Mouse (Mus musculus): ENCODE results near the gene Nobox. TPM values are rescaled to one million over a fixed set of nuclear protein-coding genes. Genes with fewer than 3 reads are reported as not detected.

The Nobox gene
- not detected for total RNA-seq (2021)
- long read RNA-seq, experiment 1, result 0 reads
- long read RNA-seq, experiment 2, result 0 reads

DNA sequence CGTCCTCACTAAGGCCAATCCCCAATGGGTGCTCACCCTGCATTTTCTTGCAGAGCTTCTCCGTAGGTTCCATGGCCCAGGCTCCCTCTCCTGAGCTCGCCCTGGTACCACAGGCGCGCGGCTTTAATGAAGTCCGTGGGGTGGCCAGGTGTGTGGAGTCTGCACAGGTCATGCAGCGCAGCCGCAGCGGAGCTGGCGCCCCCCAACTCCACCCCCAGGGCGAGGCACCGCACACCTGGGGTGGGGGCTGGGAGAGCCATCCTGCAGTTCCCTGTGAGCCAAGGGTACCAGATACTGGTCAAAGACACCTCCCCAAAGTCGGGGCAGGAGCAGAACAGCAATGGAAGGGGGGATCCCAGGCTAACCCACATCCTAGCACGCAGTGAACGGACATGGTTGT is at the start of gene Nobox:
Gene Nobox, minus strand, starts transcription at position 101 of the 400 bp plus-strand sequence.
- no peak for DNase-seq (ENCODE audit: low spot score in 2 of 2)

DNA sequence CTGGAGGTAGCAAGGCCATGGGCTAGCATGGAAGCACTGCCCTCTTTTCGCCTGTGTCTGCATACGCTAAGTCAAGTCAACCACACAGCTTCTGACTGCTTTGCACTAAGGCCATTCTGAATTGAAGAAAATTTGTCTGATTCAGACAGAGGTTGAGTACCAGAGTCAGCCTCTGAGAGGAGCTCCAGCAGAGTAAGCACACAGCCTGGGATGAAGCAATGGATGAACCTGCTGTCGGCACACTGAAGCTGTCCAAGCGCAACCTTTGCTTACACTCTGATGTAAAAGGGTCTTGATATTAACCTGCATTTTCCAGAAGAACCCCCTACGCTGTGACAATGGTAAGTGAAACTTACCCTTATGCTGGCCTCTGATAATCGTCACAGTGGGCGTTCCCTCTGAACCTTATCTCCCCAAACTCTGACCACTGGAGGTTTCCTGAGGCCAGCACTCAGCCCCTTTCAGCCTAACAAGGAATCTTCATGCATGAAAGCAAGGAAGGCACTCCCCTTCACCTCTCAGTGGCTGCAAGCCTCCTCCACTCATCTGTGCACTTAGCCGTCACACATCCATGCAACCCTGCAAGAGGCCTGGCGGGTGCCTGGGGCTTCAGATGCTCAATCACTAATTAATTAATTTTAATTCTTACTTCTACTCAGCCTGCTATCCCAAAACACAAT is 45.3 kb upstream of the Nobox start:
- DNase-seq (ENCODE audit: low spot score in 2 of 2), result no peak

DNA sequence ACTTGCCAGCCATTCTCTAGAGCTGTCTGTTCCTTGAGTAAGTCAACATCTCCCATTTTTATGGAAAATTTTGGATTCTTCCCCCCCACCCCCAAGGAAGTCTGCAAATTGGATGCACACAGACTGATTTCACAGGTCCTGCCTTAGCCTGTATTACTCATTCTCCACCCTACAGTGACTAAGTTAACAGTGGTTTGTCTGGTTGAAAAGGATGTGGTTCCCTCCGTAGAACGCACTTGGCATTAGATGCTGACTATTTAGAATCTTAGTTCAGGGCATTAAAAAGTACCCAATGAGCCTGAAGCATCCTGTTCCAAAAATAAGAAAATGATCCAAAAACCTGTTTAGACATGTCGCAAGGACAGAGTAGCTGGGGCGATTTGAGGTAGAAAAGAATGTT is 44.1 kb upstream of the Nobox start:
- DNase-seq (ENCODE audit: low spot score in 2 of 2), result no peak

DNA sequence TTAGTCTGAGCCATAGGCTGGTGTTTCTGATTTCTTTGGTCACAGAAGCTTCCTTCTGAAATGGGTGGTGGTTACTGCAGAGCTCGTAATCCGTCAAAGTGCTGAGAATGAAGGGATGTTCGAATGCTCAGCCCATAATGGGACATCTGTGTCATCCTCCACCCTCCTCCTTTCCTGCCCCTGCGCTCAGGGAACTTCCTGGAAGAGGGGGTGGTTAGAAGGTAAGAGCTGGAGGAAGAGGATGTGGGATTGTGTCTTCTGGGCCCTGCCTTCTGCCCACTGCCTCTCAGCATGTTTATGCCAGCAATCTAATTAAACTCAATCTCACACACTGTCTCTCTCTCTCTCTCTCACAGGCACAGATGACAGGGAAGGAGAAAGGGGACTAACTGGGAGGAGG is 39.7 kb upstream of the Nobox start:
- DNase-seq (ENCODE audit: low spot score in 2 of 2), result no peak

DNA sequence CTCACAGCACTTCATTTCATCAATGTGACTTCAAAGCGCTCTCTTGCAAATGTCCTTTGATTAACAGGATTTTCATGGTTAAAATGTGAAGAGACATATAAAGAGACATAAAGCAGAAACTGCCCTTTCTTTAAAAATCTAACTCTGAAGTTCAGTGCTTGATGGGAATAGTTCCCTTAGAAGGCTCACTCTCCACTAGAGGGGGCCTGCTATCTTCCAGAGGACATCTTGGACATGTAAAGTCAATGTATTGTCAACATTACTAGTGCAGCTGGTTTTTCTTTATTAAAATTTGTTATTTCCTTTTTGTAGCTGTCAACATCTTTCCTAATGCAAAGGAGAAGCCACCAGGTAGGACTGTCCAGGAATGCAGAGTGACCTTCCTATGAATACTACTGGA is 38.3 kb upstream of the Nobox start:
- DNase-seq (ENCODE audit: low spot score in 2 of 2), result no peak

DNA sequence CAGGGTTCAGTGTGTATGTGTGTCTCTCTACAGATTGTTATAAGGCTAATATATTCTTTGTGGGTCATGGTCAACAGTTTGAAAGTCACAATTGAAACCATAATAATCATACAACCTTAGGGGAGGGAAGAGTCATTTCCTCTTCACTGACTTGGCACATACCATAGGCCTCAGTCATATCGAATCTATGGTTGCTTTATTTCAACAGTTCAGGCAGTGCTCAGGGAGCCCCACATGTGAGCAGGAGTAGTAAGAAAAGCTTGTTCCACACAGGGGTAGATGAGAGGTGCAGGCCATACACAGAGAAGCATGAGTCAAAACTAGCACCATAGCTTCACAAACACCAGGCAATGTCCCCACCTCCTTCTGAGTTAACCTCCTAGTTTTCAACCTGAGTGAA is 33.7 kb upstream of the Nobox start:
- DNase-seq (ENCODE audit: low spot score in 2 of 2), result no peak

DNA sequence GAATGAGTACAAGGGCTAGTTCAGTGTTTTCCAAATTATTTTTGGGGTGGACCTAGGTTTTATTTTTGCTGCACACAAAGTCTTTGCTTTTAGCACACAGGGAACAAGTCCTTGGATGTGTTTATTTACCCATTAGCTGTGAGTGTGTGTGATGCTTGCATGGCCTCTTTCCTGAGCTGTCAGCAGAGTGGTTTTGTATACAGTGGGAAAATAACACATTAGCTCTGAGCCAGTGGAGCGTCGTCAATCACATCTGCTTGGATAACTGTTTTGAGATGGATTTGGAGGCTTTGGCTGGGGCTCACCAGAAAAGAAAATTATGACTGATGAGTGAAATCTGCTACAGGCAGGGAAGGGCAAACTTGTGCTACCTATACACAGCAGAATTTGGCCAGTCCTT is 33.0 kb upstream of the Nobox start:
- no peak for DNase-seq (ENCODE audit: low spot score in 2 of 2)

DNA sequence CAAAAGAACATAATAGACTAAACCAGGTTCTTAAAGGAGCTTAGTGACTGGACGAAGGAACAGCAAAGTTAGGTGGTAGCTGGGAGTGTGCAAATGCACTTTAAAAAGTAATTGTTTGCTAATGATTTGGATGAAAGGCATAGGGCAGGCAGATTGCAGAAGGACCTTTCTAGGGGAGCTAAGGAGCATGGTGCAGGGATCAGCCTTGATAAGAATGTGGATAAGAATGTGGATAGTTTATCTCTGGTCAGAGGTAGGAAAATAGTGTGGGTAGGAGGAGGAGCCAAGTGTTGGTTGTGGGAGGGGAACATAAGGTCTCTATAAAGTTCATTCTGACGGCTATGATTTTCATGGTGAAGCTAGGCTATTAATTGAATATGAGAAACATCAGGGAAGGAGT is 29.4 kb upstream of the Nobox start:
- no peak for DNase-seq (ENCODE audit: low spot score in 2 of 2)

DNA sequence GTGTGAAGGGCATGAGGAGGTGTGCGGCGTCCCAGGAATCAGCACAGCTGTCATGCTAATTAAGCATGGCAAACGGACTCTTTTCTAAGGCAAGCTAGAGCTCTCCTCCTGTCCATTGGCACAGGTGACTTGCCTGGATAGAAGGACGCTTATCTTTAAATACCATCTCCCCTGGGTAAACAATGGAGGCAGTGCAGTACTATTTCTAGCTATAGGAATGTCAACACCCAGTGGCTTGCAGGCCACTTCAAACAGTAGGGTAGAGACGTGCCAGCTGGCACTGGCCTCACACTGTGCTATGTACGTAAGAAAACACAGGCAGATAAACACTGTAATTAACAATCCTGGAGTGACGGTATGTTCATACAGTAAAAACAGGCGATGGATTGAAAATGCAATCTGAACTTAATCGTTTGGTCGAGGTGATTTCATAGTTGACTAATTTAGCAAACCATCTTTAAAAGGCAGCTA is 28.2 kb upstream of the Nobox start:
- DNase-seq (ENCODE audit: low spot score in 2 of 2), result no peak

DNA sequence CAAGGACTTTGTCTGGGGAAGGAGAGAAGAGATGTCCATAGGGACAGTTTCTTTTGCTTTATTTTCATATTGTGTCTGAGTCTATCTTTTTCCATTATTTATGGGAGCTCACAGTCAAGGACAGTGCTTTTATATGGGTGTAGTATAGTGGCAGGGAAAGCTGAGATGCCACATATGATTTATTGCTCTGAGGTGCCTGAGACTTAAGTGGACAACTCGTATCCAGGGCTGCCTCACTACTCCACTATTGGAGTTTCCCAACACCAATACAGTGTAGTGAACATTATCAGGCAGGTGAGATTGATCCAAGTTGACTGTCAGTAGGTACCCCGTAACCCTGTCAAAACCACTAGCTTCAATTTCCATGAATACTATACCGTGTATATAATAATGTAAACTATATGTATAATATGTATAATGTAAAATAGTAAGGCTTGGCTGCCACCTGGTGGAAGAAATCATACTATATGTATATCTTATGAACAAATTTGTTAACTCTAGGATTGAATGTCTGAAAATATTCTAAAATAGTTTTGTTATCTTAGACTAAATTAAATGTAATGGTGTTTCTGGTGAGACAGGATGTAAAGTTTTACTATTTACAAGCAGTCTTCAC is 26.4 kb upstream of the Nobox start:
- no peak for DNase-seq (ENCODE audit: low spot score in 2 of 2)

DNA sequence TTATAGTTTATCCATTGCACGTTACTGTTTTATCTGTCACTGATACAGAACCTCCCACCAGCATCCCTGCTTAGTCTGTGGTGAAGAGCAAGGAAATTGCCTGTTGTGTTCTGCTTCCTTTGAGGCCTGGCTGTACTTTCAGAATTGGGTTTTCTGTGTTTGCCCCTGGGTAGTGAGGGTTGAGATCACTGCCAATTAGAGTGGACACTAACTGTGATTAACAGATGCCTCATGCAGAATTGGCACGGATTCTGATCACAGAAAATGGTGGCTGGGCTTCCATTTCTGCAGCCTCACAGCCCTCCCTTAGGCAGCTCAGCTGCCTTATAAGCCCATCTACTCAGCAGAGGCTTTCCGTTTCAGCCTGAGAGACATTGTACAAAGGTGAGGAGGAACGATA is 24.1 kb upstream of the Nobox start:
- no peak for DNase-seq (ENCODE audit: low spot score in 2 of 2)

DNA sequence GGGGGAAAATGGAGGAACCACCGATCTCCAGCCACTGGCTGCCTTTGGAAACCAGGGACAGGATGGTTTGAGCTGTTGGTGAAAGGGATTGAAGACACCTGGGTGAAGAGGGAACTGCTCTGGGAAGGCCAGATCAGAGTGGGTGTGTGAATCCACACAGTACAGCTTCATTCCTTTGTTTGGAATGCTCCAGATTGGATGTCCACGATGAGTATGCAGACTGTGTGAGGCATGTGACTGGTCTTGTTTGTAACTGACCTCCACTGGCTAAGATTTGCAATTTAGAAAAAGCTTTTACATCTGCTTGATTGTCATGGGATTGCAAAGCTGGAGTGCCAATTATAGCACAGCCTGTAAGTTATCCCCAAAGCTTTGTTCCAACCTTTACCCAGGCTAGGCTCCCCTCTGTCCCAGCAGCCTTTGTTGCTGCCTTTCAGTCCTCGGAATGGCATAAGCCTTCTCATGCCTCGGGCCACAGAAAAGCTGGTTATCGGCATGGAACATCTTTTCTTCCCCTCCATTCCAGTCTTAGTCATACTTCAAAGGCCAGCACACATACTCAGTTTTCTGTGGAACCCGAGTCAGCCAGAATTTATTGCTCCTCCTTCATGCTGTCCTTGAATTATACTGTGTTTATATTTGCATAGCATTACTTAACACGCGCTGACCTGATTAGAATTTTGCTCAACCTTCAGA is 3.8 kb upstream of the Nobox start:
- no peak for DNase-seq (ENCODE audit: low spot score in 2 of 2)

DNA sequence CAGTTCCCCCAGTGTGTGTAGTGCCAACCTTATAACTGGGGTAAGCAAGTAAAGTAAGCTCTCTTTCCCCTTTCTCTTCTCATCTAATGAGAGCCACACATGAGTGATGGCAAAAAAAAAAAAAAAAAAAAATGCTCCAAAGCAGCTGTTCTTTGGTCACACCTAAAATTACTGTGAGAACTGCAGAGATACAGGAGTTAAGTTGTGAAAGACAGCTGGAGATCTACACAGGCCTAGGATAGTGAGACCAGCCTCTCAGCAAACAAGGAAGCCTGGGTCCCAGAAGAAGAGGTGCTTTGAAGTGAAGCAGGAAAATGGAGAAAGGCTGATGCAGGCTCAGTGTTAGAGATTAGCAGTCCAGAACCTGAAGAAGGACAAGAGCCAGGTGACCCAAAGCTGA is 3.2 kb upstream of the Nobox start:
- DNase-seq (ENCODE audit: low spot score in 2 of 2), result no peak

DNA sequence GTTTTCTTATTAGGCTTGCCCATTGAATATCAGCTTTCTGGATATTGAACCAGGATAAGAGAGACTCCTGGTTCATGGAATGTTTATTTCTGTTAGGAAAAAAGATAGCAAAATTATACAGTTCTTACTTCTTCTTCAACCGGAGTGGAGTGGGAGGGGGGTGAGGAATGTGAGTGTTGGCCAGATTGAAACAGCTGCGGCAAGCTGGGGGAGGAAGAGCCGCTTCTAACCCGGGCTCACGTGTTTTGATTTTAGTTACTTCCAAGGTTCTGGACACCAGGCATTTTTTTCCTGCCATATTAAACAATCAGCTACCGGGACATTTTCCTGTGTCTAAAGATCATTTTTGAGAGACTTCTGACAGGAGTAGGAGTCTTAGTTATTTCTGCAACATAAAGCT is 717 bp upstream of the Nobox start:
- no peak for DNase-seq (ENCODE audit: low spot score in 2 of 2)

DNA sequence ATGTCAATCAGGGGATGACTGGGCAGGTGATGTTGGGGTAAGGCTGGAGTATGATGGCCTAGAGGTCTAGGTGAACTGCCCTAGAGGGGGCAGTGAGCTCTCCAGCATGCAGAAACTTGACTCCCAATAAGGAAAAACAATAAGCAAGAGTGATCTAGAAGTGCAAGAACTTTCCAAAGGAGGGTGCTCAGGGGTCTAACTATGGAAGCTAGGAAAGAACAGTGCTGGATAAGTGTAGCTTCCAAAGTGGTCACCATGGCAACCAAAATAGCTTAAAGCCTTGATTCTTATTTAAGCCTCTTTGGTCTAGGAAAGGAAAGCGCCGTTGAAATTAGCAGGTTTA is 11.9 kb downstream of the Nobox start:
- DNase-seq (ENCODE audit: low spot score in 2 of 2), result no peak

DNA sequence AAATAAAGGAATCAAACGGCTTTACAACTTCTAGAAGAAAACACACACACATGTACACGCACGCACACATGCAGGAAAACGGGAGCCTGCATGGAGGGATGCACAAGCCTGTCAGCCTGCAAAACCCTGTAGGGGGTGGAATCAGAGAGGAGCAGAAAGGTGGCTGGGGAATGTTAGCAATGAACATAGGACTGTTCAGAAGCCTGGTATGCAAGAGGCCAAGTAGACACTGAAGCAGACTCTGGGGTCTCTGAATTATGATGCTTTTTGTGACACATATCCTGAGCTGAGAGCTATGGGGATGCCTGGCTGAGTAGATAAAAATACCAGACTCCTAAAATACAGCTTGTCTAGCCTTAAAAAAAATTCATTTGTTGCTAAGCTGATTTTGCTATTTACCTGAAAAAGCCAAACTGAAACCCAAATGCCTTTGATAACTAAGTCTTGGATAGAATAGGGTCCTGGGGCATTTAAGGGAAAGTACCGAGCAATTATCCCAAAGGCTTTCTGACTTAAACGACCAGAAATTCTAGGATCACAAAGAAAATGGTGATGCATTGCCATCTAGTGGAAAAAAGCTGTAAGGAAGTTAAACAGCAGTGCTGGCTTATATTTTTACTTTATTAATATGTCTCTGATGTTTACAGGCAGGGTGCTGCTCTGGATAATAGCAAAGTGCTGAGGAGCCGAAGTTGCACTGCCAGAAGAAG is 12.4 kb downstream of the Nobox start:
- no peak for DNase-seq (ENCODE audit: low spot score in 2 of 2)

DNA sequence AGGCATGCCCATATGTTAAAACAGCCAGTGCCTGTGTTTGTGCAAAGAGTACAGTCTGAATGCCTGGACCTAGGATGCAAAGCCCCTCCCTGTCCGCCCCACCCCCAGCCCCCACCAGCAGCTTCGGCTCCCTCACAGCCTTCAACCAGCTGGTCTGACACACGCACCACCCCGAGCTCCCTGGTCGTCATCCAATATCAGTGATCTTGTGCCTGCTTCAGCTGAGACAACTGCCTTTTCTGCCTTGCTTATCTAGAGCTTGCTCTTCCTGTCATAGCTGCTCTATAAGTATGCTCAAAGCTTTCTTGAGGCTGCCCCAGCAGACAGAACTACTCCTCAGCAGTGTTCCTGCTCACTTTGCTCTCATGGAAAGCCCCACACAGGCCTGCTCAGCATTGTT is 13.4 kb downstream of the Nobox start:
- DNase-seq (ENCODE audit: low spot score in 2 of 2), result no peak

DNA sequence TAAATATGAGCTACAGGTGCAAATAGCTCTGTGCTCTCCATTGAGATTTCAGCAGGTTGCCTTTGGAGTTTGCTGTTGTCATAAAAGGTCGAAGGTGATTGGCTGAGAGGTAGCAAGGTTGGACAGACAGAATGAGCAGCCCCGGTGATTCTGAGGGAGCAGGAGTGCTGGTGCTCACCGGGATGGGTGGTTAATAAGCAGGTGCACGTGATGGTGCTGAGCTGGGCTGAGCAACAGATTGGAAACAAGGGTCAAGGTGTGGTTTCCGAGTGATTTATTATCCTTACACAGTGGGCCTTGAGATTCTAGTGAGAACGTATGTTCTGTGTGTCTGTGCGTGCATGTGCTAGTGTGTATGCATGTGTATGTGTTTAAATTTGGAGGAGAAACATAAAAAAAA is 16.2 kb downstream of the Nobox start:
- no peak for DNase-seq (ENCODE audit: low spot score in 2 of 2)

DNA sequence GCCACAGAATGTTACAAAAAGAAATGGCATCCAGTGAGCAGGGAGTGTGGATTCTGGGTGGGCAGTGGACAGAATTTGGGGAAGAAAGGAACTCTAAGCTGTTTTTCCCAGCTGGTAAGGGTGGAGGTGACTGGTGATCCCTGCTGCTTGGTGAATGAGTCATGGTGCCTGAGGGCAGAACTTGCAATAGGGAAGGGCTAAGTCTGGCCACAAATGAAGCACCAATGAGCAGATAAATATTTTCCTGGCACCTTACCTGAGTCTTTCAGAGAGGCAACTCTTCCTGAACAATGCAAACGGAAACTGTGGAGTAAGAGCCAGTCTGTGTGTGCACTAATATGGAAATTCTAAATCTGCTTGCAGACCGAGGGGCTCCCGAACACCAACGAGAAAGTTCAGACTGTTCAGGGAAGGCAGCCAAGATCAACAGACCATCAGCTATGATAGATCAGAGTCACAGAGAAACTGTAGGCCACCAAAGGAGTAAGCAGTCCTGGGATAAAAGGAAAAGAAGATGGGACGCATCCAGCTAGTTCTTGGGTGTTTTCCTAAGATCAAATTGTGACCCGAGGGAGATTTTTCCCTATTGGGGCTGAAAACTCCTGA is 16.8 kb downstream of the Nobox start:
- no peak for DNase-seq (ENCODE audit: low spot score in 2 of 2)

DNA sequence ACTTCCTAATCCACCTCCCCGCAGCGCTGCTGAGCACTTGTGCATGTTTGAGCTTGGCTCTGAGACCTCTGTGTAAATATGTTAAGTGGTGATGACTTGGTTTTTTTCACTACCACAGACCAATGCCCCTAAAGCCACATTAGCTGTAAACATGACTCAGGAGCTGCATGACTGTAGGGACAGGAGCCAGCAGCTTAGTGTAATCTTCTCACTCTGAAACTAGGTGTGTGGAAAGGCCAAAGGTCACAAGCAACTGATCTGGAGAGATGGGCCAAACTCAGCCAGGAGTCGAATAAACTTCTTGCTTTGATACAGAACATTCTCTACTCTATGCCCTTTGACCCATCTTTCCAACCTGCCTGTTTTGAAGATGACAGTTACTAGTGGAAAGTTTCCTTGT is 17.3 kb downstream of the Nobox start:
- no peak for DNase-seq (ENCODE audit: low spot score in 2 of 2)

DNA sequence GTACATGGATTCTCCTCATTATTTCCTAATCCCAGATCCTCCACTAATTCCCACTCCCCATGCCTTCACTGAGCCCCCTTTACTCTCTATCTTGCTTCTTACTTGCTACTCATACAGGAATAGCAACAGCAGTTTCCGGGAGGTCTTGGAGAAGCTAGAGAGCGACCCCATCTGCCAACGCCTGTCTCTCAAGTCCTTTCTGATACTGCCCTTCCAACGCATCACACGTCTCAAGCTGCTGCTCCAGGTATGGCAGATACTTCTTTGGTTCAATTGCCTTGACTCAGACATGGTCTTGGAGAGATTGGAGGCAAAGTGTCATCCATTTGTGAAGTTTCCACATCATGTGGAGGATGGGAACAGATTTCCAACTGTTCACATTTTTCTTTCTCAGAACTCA is 28.9 kb downstream of the Nobox start:
- no peak for DNase-seq (ENCODE audit: low spot score in 2 of 2)

DNA sequence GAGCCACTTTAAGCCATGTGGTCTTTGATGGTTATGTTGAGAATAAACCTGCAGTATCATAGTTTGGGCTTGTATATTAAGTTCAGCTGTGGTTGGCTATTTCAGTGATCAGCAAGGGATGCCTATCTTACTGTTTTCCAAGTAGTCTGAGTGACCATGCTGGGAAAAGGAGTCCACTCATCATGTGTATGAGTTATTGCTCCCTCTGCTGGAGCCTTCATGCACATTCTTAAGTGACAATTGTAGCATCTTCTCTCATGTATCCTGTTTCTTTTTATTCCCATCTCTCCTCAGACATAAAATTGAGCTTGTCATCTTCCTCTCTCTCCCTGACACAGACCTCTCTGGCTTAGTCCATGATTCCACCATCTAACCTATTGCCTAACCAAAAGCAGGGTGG is 31.1 kb downstream of the Nobox start:
- no peak for DNase-seq (ENCODE audit: low spot score in 2 of 2)
